ENCODE assay signal across 9 mouse cellular contexts in genomic region chr17:4974736-4975135, GRCm38 (mm10). TPM values are rescaled to one million over a fixed set of nuclear protein-coding genes. Genes with fewer than 3 reads are reported as not detected.
DNase-seq lines count a peak whose midpoint lies in the region; ATAC-seq and TF ChIP-seq lines count a peak whose summit lies in the region.
"Had no signal": no experiment of that assay in that cellular context is flagged by ENCODE, and none has a peak within 500 bp of the region (broad histone marks: within the 10 kb centered on the region; RNA-seq: fewer than 3 reads in every experiment).

No protein-coding gene starts in this region.

- no peak for TF ChIP-seq CTCF in forebrain, postnatal 0 days (IDR thresholded peaks at IDR 0.05; ENCODE audit: low read depth)
- no peak for TF ChIP-seq CTCF in stomach, postnatal 0 days (IDR thresholded peaks at IDR 0.05; ENCODE audit: low read depth)

- no peak overlapping the region for H3K9ac ChIP-seq in forebrain, embryonic 14.5 days (ENCODE audit: low read length)
- H3K9ac ChIP-seq in forebrain, postnatal 0 days: no peak overlapping the region
- H3K9ac ChIP-seq in lung, embryonic 16.5 days (ENCODE audit: low read length): no peak overlapping the region
- no peak overlapping the region for H3K9ac ChIP-seq in stomach, postnatal 0 days (ENCODE audit: low read length)
- H3K9ac ChIP-seq: liver, embryonic 13.5 days had no signal

- H3K36me3 ChIP-seq in forebrain, embryonic 14.5 days (ENCODE audit: control insufficient read depth, insufficient read depth, low read length): no peaks in the 10 kb centered on the region
- no peaks in the 10 kb centered on the region for H3K36me3 ChIP-seq in forebrain, embryonic 10.5 days (replicated peaks)
- no peaks in the 10 kb centered on the region for H3K36me3 ChIP-seq in forebrain, postnatal 0 days (ENCODE audit: insufficient read depth)
- H3K36me3 ChIP-seq in lung, embryonic 16.5 days (ENCODE audit: control insufficient read depth, insufficient read depth, low read length): no peaks in the 10 kb centered on the region
- no peaks in the 10 kb centered on the region for H3K36me3 ChIP-seq in stomach, postnatal 0 days (ENCODE audit: control insufficient read depth, insufficient read depth, low read length)
- H3K36me3 ChIP-seq: liver, embryonic 13.5 days had no signal

- peak; percentile 86 for DNase-seq in forebrain, embryonic 14.5 days (ENCODE audit: low spot score)
- no peak for DNase-seq in forebrain, embryonic 10.5 days (ENCODE audit: extremely low spot score, low spot score)
- DNase-seq in adrenal gland, adult 2 months: peak; percentile 91
- DNase-seq in forebrain, postnatal 0 days: peak; percentile 77
- DNase-seq in kidney, adult 9 months: peak; percentile 97
- peak; percentile 86 for DNase-seq in stomach, postnatal 0 days (ENCODE audit: low spot score)
- no peak for DNase-seq in thymus, postnatal 25 days
- DNase-seq: liver, embryonic 13.5 days had no signal

- H3K4me1 ChIP-seq in forebrain, embryonic 14.5 days (ENCODE audit: control insufficient read depth, insufficient read depth, low read length): no peaks in the 10 kb centered on the region
- no peaks in the 10 kb centered on the region for H3K4me1 ChIP-seq in forebrain, embryonic 10.5 days
- H3K4me1 ChIP-seq in forebrain, postnatal 0 days (ENCODE audit: insufficient read depth): no peaks in the 10 kb centered on the region
- H3K4me1 ChIP-seq in lung, embryonic 16.5 days (replicated peaks; ENCODE audit: control insufficient read depth, insufficient read depth, low read length): no peaks in the 10 kb centered on the region
- H3K4me1 ChIP-seq in stomach, postnatal 0 days (replicated peaks; ENCODE audit: control insufficient read depth, insufficient read depth): no peaks in the 10 kb centered on the region
- H3K4me1 ChIP-seq: liver, embryonic 13.5 days had no signal

- no peaks in the 10 kb centered on the region for H3K27me3 ChIP-seq in forebrain, embryonic 14.5 days (replicated peaks; ENCODE audit: control insufficient read depth, insufficient read depth, low read length)
- no peaks in the 10 kb centered on the region for H3K27me3 ChIP-seq in forebrain, embryonic 10.5 days (ENCODE audit: poor library complexity, severe bottlenecking)
- no peaks in the 10 kb centered on the region for H3K27me3 ChIP-seq in forebrain, postnatal 0 days (ENCODE audit: insufficient read depth, low read length)
- no peaks in the 10 kb centered on the region for H3K27me3 ChIP-seq in lung, embryonic 16.5 days (ENCODE audit: control insufficient read depth, insufficient read depth, low read depth, low read length)
- H3K27me3 ChIP-seq in stomach, postnatal 0 days (ENCODE audit: control insufficient read depth, insufficient read depth, low read length): no peaks in the 10 kb centered on the region

- peak; percentile 87 for ATAC-seq in forebrain, embryonic 14.5 days
- peak; percentile 82 for ATAC-seq in forebrain, postnatal 0 days
- peak; percentile 95 for ATAC-seq in lung, embryonic 16.5 days (ENCODE audit: low read depth)
- peak; percentile 97 for ATAC-seq in stomach, postnatal 0 days (ENCODE audit: low FRiP score, low TSS enrichment)

- WGBS in forebrain, embryonic 14.5 days: 66% methylated on average over 11 of the region's 11 CpGs
- 87% methylated on average over 11 of the region's 11 CpGs for WGBS in forebrain, embryonic 10.5 days
- WGBS in forebrain, postnatal 0 days: 48% methylated on average over 11 of the region's 11 CpGs
- 60% methylated on average over 11 of the region's 11 CpGs for WGBS in lung, embryonic 16.5 days
- WGBS in stomach, postnatal 0 days: 45% methylated on average over 11 of the region's 11 CpGs

- H3K9me3 ChIP-seq in forebrain, embryonic 14.5 days (replicated peaks; ENCODE audit: control insufficient read depth, low read length): no peaks in the 10 kb centered on the region
- no peaks in the 10 kb centered on the region for H3K9me3 ChIP-seq in forebrain, embryonic 10.5 days
- H3K9me3 ChIP-seq in forebrain, postnatal 0 days (ENCODE audit: low read length): no peaks in the 10 kb centered on the region
- no peaks in the 10 kb centered on the region for H3K9me3 ChIP-seq in lung, embryonic 16.5 days (ENCODE audit: control insufficient read depth, low read length)
- no peaks in the 10 kb centered on the region for H3K9me3 ChIP-seq in stomach, postnatal 0 days (ENCODE audit: control insufficient read depth, low read length)
- H3K9me3 ChIP-seq: liver, embryonic 13.5 days had no signal

- TF ChIP-seq EP300 in stomach, postnatal 0 days (optimal IDR thresholded peaks at IDR 0.05): no peak

- no peak overlapping the region for H3K4me2 ChIP-seq in forebrain, embryonic 14.5 days (ENCODE audit: low read length)
- H3K4me2 ChIP-seq in forebrain, postnatal 0 days (ENCODE audit: low read depth): no peak overlapping the region
- no peak overlapping the region for H3K4me2 ChIP-seq in lung, embryonic 16.5 days (ENCODE audit: low read depth, low read length)
- H3K4me2 ChIP-seq in stomach, postnatal 0 days (replicated peaks; ENCODE audit: low read depth): 0 out of 2 replicates have a peak overlapping the region, but pooled peaks have one; percentile 25
- H3K4me2 ChIP-seq: liver, embryonic 13.5 days had no signal

- H3K4me3 ChIP-seq in forebrain, embryonic 14.5 days (ENCODE audit: low read depth, low read length): no peak overlapping the region
- no peak overlapping the region for H3K4me3 ChIP-seq in forebrain, embryonic 10.5 days
- no peak overlapping the region for H3K4me3 ChIP-seq in forebrain, postnatal 0 days (ENCODE audit: low read depth, low read length)
- no peak overlapping the region for H3K4me3 ChIP-seq in lung, embryonic 16.5 days (ENCODE audit: low read length)
- H3K4me3 ChIP-seq in stomach, postnatal 0 days (ENCODE audit: low read depth, low read length): no peak overlapping the region
- H3K4me3 ChIP-seq: liver, embryonic 13.5 days had no signal

- H3K27ac ChIP-seq in forebrain, embryonic 14.5 days (ENCODE audit: low read depth, low read length): no peak overlapping the region
- no peak overlapping the region for H3K27ac ChIP-seq in forebrain, embryonic 10.5 days
- H3K27ac ChIP-seq in forebrain, postnatal 0 days (ENCODE audit: low read depth, low read length): no peak overlapping the region
- no peak overlapping the region for H3K27ac ChIP-seq in lung, embryonic 16.5 days (ENCODE audit: low read length)
- H3K27ac ChIP-seq in stomach, postnatal 0 days (replicated peaks): no peak overlapping the region; the same call in 1 of the 2 replicates
- H3K27ac ChIP-seq: liver, embryonic 13.5 days had no signal

RNA-seq across cellular contexts. Expression of gene Arid1b, which starts 19.4 kb away (rescaled TPM):
- polyA plus RNA-seq in forebrain, embryonic 14.5 days (2014; fragmentation: Nextera tagmentation; extraction: Ambion mirVana): 11.1 and 14.7 TPM in 2 replicates
- polyA plus RNA-seq in forebrain, embryonic 10.5 days (2016; fragmentation: Nextera tagmentation; extraction: Ambion mirVana): 9.1 and 9.6 TPM in 2 replicates
- 10 to 100 TPM; 52.1 to 83.8 TPM for total RNA-seq in adrenal gland, adult 2 months (2021)
- 130 and 174 TPM in 2 replicates for polyA plus RNA-seq in adrenal gland, adult 2 months (2012; rRNA removed)
- total RNA-seq in forebrain, postnatal 0 days (2014; rRNA removed): 40.5 and 51.6 TPM in 2 replicates
- polyA plus RNA-seq in forebrain, postnatal 0 days (2015; fragmentation: Nextera tagmentation; extraction: Ambion mirVana): 8.0 and 10.5 TPM in 2 replicates
- polyA plus RNA-seq in lung, embryonic 16.5 days (2015; fragmentation: Nextera tagmentation; extraction: Ambion mirVana): 10.2 and 10.6 TPM in 2 replicates
- 5.6 and 5.9 TPM in 2 replicates for polyA plus RNA-seq in stomach, postnatal 0 days (2015; fragmentation: Nextera tagmentation; extraction: Ambion mirVana)

Comparison
In these comparisons a context has a peak if more than half of its experiments do, and no peak if none do; other contexts are left out.
1. DNase-seq: peak in forebrain, embryonic 14.5 days (single experiment), adrenal gland, adult 2 months (single experiment), forebrain, postnatal 0 days (single experiment), kidney, adult 9 months (single experiment) and stomach, postnatal 0 days (single experiment); none in forebrain, embryonic 10.5 days (single experiment) and thymus, postnatal 25 days (single experiment).
2. Peak in every context shown above with its lines, with median percentiles within 50 percentile points of each other: ATAC-seq.